Mouse (Mus musculus) testis, adult 2 months (tissue): ENCODE measurements at regions not wholly inside any gene's neighbourhood (a gene's known extent, or its start where the extent isn't known, plus 50 kb on each side); places are given as distances from the start of the nearest gene placed in this dataset.
A peak's percentile ranks its signal among the peaks of the same experiment; 100 is the strongest.

Experiments used
- H3K27ac ChIP-seq: fragments of 200-500 bp; 2 replicates; pipeline ENCODE4 v1.5.1; 2012; ENCODE audit warnings: low read depth, low read length; ENCODE audit not compliant: control insufficient read depth, insufficient read depth
- H3K27me3 ChIP-seq: fragments of 200-500 bp; 2 replicates; pipeline ENCODE4 v1.6.1; 2012; ENCODE audit warnings: mild to moderate bottlenecking, low read length, moderate library complexity; ENCODE audit not compliant: control insufficient read depth, insufficient read depth
- H3K36me3 ChIP-seq: fragments of 200-500 bp; 2 replicates; pipeline ENCODE4 v1.6.1; 2012; ENCODE audit warnings: mild to moderate bottlenecking, low read length; ENCODE audit not compliant: control insufficient read depth, insufficient read depth
- H3K4me1 ChIP-seq: fragments of 200-500 bp; 2 replicates; pipeline ENCODE4 v1.6.1; 2012; ENCODE audit warnings: low read length; ENCODE audit not compliant: control insufficient read depth, insufficient read depth
- H3K4me3 ChIP-seq: fragments of 200-500 bp; 2 replicates; pipeline ENCODE4 v1.5.1; 2012; ENCODE audit warnings: low read depth, mild to moderate bottlenecking, low read length, moderate library complexity, mixed read lengths; ENCODE audit not compliant: control insufficient read depth
- CTCF ChIP-seq: fragments of 200-500 bp; IDR thresholded peaks from 2 replicates; pipeline ENCODE4 v1.5.1; 2012; ENCODE audit warnings: low read depth, mild to moderate bottlenecking, inconsistent platforms, low read length, moderate library complexity; ENCODE audit not compliant: control insufficient read depth, insufficient read depth, insufficient replicate concordance
- POLR2A ChIP-seq: fragments of 200-500 bp; IDR thresholded peaks from 2 replicates; pipeline ENCODE4 v1.6.1; 2012; ENCODE audit warnings: low read depth, mild to moderate bottlenecking, inconsistent platforms, low read length, moderate library complexity; ENCODE audit not compliant: control insufficient read depth

DNA sequence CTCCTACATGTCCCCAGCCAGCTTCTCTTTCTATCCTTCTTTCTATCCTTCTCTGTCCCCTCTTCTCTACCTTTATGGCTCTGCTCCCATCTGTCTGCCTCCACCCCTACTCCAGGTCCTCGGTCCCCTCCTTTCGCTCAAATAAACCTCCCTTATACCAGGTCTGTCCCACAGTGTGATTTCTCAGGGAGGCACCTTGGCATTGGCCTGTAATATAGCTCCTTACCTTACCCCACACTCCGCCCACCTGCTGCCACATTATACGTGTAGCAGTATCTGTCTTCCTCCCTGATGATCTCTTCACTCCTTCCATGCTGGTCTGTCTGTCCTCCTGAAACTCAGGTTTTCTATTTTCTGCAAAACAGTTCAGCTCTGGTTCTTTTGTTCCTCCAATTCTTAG is 339.1 kb upstream of the Jmjd1c start:
- no peaks in the 10 kb centered on the region for H3K27me3 ChIP-seq
- no peaks in the 10 kb centered on the region for H3K36me3 ChIP-seq
- no peaks in the 10 kb centered on the region; the same call in 1 of the 2 replicates for H3K4me1 ChIP-seq
- no peak for TF ChIP-seq POLR2A
- no peak for TF ChIP-seq CTCF
- no peak overlapping the region for H3K27ac ChIP-seq
- H3K4me3 ChIP-seq, result no peak overlapping the region

DNA sequence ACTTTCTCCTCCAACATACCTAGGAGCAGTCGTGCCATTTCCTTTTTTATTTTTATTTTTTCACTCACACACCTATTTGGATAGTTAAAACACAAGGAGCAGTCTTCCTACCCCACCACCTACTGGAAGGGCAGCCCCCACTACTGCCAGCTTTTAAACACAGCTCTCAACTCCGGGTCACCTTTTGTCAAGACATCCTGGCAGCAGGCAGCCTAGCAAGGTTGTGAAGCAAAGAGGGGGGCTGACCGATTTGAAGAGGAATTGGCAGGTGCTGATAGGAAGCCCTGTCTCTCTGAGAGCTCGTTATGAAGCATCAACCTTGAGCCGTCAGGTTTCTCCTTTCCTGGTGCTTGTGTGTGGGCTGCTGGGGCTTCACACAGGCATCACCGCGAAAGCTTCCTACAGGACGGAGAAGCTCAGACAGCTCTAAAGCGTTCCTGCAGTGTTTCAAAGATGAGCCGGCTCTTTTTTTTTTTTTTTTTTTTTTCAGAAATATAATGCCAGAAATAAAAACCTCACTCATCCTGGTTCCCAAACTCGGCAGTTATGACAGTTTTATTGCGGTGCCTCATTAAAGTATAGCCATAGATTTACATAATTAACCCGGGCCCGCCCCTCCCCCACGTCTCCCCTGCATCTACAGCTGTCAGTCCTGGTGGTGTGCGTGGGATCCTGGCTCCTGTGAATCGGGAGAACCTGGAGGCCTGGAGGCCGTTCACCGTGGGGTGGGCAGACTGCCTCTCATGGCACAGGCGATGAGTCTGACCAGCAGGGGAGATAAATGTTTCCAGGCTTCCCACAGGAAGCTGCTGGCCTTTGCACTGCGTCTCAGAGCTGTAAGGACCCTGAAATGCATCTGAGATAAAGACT is 325.5 kb upstream of the Jmjd1c start:
- Histone ChIP-seq H3K27ac (peak overlapping the region; percentile 85), H3K4me3 (peak overlapping the region; percentile 91), H3K36me3 (no peaks in the 10 kb centered on the region; the same call in 1 of the 2 replicates), H3K27me3 (no peaks in the 10 kb centered on the region), H3K4me1 (peaks cover 19% of the 10 kb centered on the region)
- no peak for TF ChIP-seq POLR2A
- TF ChIP-seq CTCF, result no peak

DNA sequence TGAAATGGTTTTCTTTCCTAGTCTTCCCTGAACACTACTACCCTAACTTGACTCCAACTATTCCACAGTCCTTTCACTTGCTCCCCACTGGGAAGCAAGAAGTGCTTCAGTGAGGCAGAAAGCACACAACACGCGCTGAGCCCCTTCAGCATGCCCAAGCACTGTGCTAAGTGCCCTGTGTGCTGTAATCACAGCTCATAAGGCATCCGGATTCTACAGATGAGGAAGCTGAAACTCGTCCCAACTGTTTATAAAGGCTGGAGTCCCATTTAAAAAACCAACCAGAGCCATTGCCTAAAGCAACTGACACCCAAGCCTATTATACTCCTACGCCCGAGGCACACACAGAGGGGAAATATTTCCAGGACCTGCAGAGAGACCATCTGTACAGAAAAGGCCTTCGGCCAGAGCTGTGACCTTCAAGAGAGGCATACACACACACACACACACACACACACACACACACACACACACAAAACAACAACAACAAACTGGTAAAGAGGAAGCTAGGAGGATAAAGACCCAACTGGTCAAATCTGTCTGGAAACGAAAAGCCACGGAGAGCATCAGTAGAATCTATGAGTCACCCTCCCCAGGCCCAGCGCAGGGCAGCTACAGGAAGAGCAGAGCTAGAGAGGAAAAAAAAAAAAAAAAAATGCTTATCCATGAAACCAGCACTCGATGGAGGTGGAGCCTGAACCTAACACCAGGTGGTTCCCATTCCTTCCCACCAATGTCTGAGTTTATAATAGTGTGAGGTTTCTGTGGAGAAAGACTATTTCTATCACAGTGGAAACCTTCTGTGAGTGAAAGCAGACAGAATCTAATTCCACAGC is 315.4 kb upstream of the Jmjd1c start:
- Histone ChIP-seq H3K4me3 (no peak overlapping the region), H3K36me3 (no peaks in the 10 kb centered on the region), H3K27me3 (no peaks in the 10 kb centered on the region), H3K27ac (no peak overlapping the region), H3K4me1 (peaks cover 2% of the 10 kb centered on the region; the same call in 1 of the 2 replicates)
- no peak for TF ChIP-seq POLR2A

DNA sequence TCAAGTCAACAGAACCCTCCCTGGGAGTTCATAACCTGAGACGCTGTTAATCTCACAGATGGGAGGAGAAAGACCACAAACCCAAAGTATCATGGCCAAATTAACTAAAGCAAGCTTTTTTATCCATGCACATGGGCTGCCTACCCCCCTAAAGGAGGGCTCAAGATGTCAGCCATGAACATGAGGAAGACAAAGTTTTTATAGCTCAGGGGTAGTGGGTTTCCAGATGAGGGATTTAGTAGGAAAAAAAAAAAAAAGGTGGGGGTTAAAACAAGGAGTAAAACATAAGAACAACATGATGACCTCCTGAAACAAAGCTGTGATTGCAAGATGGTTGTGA is 314.8 kb upstream of the Jmjd1c start:
- peaks cover under 1% of the 10 kb centered on the region; the same call in 1 of the 2 replicates for H3K4me1 ChIP-seq
- H3K27ac ChIP-seq, result no peak overlapping the region
- no peaks in the 10 kb centered on the region for H3K36me3 ChIP-seq
- no peaks in the 10 kb centered on the region for H3K27me3 ChIP-seq
- TF ChIP-seq POLR2A (no peak), CTCF (no peak)
- H3K4me3 ChIP-seq, result no peak overlapping the region

DNA sequence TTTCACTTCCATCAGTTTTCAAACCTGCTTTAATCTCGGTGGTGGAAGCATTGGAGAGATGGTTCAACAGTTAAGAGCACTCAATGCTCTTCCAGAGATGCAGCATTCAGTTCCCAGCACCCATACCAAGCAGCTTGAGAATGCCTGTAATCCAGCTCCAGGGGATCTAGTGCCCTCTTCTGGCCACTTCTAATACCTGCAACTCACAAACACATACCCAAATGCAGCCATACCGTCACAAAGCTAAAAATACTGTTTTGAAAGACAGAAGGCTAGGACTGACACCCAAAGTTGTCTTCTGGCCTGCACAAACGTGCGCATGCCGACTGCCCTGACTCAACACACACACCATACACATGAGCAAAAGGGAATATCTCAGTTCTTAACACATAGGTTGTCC is 313.9 kb upstream of the Jmjd1c start:
- Histone ChIP-seq H3K4me1 (no peaks in the 10 kb centered on the region), H3K36me3 (no peaks in the 10 kb centered on the region), H3K27ac (no peak overlapping the region), H3K27me3 (no peaks in the 10 kb centered on the region), H3K4me3 (no peak overlapping the region)
- TF ChIP-seq POLR2A (no peak), CTCF (no peak)

DNA sequence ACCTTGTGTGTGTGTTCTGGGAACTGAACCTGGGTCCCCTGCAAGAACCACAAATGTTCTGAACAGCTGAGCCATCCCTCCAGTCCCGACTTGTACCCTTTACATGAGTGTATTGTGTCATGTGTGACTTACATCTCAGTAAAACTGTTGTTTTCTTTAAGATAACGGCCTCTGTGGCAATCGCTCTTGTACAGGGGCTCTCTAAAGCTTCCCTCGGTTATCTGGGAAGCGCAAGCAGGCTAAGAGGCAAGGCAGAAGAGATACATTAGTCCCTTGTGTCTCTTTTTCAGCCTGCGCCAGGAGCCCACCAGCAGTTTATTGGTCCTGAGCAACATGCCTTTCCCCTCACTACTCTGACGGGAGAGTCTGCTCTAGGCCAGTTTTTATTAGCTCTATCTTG is 308.1 kb upstream of the Jmjd1c start:
- Histone ChIP-seq H3K27ac (no peak overlapping the region), H3K4me1 (no peaks in the 10 kb centered on the region), H3K36me3 (no peaks in the 10 kb centered on the region), H3K4me3 (no peak overlapping the region), H3K27me3 (no peaks in the 10 kb centered on the region)
- TF ChIP-seq CTCF, result no peak
- no peak for TF ChIP-seq POLR2A

DNA sequence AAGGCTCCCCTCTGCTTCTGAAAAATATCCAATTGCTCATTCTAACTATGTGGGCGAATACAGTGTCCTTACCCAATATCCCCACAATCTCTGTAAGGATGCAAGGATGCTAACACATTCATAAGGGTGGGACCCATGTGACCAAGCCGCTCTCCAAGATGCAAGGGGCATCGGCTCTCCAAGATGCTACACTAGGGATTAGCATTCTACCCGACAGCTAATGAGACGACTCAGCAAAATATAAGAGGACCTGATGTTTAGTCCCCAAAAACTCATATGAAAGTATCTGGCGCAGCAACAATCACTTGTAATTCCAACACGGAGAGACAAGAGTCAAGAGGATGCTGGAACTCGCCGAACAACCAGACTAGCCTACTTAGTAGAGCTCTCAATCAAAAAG is 299.6 kb upstream of the Jmjd1c start:
- Histone ChIP-seq H3K4me3 (no peak overlapping the region), H3K27me3 (no peaks in the 10 kb centered on the region), H3K4me1 (no peaks in the 10 kb centered on the region), H3K36me3 (no peaks in the 10 kb centered on the region), H3K27ac (no peak overlapping the region)
- TF ChIP-seq POLR2A (no peak), CTCF (no peak)

DNA sequence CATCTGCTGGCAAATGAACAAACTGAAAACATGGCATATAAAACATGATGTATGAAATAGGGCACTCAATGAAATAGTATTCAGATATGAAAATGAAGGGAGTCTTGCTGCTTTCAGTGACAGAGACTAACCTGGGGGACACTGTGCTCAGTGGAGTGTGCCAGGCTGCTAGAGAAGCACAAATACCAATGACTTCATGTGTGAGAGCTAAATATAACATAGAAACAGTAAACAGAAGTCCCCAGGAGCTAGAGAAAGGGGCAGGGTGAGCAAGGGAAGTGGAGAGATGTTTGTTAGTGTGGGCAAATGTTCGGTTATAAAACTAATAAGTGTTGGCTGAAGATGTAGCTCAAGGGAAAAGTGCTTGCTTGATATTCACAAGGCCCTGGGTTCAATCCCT is 293.2 kb upstream of the Jmjd1c start:
- Histone ChIP-seq H3K27ac (no peak overlapping the region), H3K36me3 (no peaks in the 10 kb centered on the region), H3K4me1 (peaks cover 4% of the 10 kb centered on the region), H3K4me3 (no peak overlapping the region), H3K27me3 (no peaks in the 10 kb centered on the region)
- TF ChIP-seq POLR2A (no peak), CTCF (no peak)
